Mouse (Mus musculus): ENCODE data around the gene Anapc5. TPM values are rescaled to one million over a fixed set of nuclear protein-coding genes. Genes with fewer than 3 reads are reported as not detected.

Gene Anapc5
- polyA plus RNA-seq (2014; fragmentation: Illumina TruSeq; extraction: RNeasy Lipid Tissue Mini Kit (QIAGEN cat#74804); ENCODE audit: low read depth, low replicate concordance), result 159 TPM

DNA sequence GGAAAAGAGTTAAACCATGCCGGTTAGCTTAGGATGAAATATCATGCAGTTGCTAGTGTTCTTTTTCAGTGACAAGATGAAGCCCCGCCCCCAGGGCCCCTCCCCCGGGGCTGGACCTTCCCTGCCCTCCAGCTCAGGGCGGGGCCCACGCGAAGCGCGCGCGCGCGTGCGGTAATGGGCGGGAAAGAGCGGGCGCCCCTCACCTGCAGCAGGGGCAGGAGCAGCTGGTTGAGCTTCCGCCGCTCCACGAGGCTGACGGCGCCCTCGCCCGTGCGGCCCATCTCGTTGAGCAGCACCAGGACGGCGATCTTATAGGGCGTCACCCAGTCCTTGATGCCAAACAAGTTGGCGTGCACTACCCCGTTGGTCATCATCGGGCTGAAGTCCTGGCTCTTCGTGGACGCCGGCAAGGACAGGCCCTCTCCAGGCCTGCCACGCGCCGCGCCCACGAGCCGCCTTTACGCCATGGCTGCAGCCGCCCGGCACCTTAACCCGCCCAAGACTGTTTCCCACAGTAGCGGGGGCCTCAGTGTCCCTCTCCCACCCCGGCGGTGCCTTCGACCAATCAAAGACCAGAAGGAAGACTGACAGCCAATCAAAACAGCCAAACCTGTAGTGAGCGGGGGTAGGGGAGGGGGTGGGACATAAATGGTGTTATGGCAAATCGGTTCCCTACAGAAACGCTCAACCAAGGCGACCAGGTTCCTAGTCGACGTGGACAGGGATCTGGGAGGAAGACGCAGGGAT is at the start of gene Anapc5:
Gene Anapc5 (minus strand): TSS at position 563 of the 747 bp plus-strand sequence.

DNA sequence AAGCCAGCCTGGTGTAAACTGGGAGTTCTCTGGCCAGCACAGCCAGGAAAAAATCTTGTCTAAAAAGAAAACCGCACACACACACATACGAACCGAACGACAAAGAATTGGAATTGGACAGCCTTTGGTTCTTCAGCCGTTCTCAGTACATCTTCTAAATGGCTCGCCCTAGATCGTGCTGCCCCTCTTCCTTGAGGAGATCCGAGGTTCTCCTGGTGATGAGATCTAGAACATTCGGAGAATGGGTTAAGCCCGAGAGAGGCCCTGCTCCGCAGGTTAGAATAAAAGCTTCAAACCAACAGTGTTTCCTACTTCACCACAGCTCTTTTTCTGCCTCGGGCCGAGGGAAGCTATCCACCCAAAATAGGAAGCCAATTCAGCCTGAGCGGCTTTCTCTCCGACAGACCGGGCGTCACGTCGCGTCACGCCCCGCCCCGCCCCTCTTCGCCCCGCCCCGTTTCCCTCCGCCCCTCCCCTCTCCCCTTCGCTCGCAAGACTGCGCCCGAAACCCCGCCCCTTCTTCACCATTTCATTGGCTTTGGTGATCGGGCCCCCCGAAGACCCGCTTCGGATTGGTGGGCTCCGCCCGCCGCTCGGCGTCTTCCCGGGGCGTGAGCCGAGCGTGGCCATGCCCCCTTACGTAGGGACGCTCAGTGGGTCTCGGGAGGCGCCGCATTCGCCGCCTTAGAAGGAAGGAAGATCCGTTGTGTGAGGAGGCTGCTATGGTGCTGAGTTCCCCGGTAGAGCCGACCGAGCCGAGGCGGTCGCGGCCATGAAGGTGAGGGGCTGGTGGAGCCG is 28.6 kb upstream of the Anapc5 start, which contains the start of gene Rnf34:
Gene Rnf34 (plus strand): TSS at position 528 of the 798 bp plus-strand sequence.

DNA sequence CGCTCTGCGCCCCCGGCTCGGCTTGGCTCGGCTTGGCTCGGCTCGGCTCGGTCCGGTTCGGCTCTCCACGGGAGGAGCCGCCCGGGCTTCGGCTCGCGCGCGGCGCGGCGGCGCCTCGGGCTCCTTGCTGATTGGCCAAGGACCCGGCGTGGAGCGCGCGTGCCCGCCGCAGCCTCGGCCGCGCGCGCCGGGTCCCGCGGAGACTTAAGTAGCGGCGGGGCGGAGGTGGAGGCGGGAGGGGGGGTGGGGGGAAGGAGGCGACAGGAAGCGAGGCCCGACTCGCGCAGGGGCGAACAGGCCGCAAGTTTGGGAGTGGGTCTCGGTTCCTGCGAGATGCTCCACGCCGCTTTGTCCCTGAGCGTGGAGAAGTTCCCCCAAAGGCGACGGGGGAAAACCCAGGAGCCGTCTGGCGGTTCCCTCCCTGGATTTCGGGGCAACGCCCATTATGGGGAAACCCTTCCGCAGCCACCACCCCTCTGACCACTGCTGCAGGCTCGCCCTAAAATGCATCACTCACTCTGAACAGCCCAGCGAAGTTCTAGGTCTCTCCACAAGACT is 41.8 kb downstream of the Anapc5 start, which contains the start of gene Camkk2:
Gene Camkk2 (minus strand): TSS at position 133 of the 558 bp plus-strand sequence.

Other genes starting within 250 kb of the Anapc5 start
- 17.9 TPM for gene Ift81, start 206.8 kb downstream of the Anapc5 start, polyA plus RNA-seq (2014; fragmentation: Illumina TruSeq; extraction: RNeasy Lipid Tissue Mini Kit (QIAGEN cat#74804); ENCODE audit: low read depth, low replicate concordance)
- gene P2rx7, start 177.4 kb downstream of the Anapc5 start, polyA plus RNA-seq (2014; fragmentation: Illumina TruSeq; extraction: RNeasy Lipid Tissue Mini Kit (QIAGEN cat#74804); ENCODE audit: low read depth, low replicate concordance), result 8.0 TPM
- 69.1 TPM for gene P2rx4, start 113.8 kb downstream of the Anapc5 start, polyA plus RNA-seq (2014; fragmentation: Illumina TruSeq; extraction: RNeasy Lipid Tissue Mini Kit (QIAGEN cat#74804); ENCODE audit: low read depth, low replicate concordance)
- 4.6 TPM for gene Camkk2, start 41.9 kb downstream of the Anapc5 start, polyA plus RNA-seq (2014; fragmentation: Illumina TruSeq; extraction: RNeasy Lipid Tissue Mini Kit (QIAGEN cat#74804); ENCODE audit: low read depth, low replicate concordance)
- gene Rnf34, start 28.7 kb upstream of the Anapc5 start, polyA plus RNA-seq (2014; fragmentation: Illumina TruSeq; extraction: RNeasy Lipid Tissue Mini Kit (QIAGEN cat#74804); ENCODE audit: low read depth, low replicate concordance), result 10.4 TPM
- 19.0 TPM for gene Kdm2b, start 168.5 kb upstream of the Anapc5 start, polyA plus RNA-seq (2014; fragmentation: Illumina TruSeq; extraction: RNeasy Lipid Tissue Mini Kit (QIAGEN cat#74804); ENCODE audit: low read depth, low replicate concordance)
- 2.2 TPM for gene Orai1, start 193.7 kb upstream of the Anapc5 start, polyA plus RNA-seq (2014; fragmentation: Illumina TruSeq; extraction: RNeasy Lipid Tissue Mini Kit (QIAGEN cat#74804); ENCODE audit: low read depth, low replicate concordance)
- not detected for gene Morn3, start 225.7 kb upstream of the Anapc5 start, polyA plus RNA-seq (2014; fragmentation: Illumina TruSeq; extraction: RNeasy Lipid Tissue Mini Kit (QIAGEN cat#74804); ENCODE audit: low read depth, low replicate concordance)
- 2.2 TPM for gene Tmem120b, start 247.1 kb upstream of the Anapc5 start, polyA plus RNA-seq (2014; fragmentation: Illumina TruSeq; extraction: RNeasy Lipid Tissue Mini Kit (QIAGEN cat#74804); ENCODE audit: low read depth, low replicate concordance)

Measured in sigmoid colon, adult 10 weeks (tissue).